Mouse (Mus musculus) lung, postnatal 0 days (tissue): ENCODE measurements at regions not wholly inside any gene's neighbourhood (a gene's known extent, or its start where the extent isn't known, plus 50 kb on each side); places are given as distances from the start of the nearest gene placed in this dataset.

ENCODE experiments used
- CTCF ChIP-seq: IDR thresholded peaks from 2 replicates; pipeline ENCODE4 v1.5.1; 2016; ENCODE audit warnings: antibody characterized with exemption, mild to moderate bottlenecking
- EP300 ChIP-seq: IDR thresholded peaks from 2 replicates; pipeline ENCODE4 v1.6.1; 2016; ENCODE audit warnings: antibody characterized with exemption, mild to moderate bottlenecking, control low read depth

DNA sequence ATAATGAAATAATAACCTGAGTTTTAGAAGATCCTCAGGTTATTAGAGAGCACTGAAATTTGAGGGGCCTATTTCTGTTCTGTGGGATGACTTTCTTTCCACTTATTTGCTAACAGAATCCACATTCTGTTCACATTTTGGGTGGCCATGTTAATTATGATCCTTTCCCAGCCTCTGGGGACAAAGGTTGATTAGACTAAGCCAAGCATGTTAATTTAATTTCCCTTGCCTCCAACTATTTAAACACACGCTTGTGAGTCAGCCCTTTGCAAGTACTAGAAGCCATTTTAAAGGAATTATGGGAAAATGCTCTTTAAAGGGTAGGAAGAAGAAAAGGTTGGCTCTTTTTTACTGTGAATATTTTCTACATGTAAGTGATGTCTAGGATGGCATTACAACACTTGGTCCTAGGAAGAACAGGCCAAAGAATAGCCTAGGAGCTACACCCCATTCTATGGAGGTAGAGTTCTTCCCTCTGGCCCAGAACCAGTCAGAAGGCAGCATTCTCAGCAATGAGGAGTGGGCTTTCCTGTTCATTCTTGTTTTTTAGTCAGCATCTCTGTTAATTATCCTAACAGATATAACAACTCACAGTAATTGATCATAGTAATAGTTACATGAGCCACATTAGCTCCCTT, 482.7 kb downstream of the Pcdh18 start:
- TF ChIP-seq CTCF (no peak), EP300 (no peak)
